Mouse (Mus musculus): ENCODE data around the gene Cd2. TPM values are rescaled to one million over a fixed set of nuclear protein-coding genes. Genes with fewer than 3 reads are reported as not detected.

Cd2 gene
- polyA plus RNA-seq, 1 experiment from 2014 or later = 0.31 TPM

DNA sequence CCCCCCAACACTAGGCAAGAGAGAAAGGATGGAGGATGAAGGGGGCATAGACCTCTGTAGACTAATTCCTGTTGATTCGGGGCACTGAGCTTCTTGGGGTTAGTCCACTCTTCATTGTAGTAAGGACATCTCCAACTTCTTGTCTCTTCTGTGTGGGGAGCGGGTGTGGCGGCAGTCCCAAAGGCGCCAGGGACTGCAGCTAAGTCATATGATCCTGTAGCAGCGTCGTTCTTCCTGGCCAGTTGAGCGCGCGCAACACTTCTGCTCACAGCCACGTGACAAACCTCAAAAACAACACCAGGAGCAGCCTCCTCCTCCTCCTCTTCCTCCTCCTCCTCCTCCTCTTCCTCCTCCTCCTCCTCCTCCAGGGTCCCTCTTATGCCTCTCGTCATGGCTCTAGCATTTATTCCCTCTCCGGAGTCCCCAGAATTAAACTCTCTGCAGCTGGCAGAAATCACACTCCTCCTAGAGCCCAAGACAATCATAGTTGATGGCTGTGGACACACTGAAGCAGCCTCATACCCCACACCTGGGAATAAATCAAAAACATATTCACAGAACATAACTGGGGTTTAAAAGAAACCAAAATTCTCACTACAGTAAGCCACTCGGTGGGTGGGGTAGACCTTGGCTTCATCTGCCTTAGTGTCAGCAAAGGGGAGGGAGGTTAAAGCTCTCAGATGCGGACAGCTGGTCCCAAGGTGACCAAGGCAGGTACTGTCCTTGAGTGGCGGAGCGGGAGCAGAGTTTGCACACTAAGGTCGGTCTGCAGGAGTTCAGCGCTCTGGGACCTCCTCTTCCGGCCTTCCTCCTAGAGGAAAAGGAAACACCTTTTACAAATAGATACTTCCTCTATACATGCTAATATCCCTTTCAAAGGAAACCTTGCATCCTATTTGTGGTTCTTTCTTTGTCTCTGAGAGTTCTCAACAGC is 3.1 kb upstream of the Cd2 start:
- Histone ChIP-seq H3K9me3 (replicated peaks) (no peaks in the 10 kb centered on the region), H3K27me3 (no peaks in the 10 kb centered on the region), H3K27ac (no peak overlapping the region), H3K9ac (no peak overlapping the region), H3K4me3 (no peak overlapping the region), H3K4me1 (replicated peaks) (peaks cover 9% of the 10 kb centered on the region), H3K36me3 (no peaks in the 10 kb centered on the region), H3K4me2 (no peak overlapping the region)
- no peak for ATAC-seq (replicated peaks; ENCODE audit: insufficient number of reproducible peaks, insufficient read depth, low FRiP score, low read depth)
- 75% methylated on average over 19 of the region's 19 CpGs for WGBS

DNA sequence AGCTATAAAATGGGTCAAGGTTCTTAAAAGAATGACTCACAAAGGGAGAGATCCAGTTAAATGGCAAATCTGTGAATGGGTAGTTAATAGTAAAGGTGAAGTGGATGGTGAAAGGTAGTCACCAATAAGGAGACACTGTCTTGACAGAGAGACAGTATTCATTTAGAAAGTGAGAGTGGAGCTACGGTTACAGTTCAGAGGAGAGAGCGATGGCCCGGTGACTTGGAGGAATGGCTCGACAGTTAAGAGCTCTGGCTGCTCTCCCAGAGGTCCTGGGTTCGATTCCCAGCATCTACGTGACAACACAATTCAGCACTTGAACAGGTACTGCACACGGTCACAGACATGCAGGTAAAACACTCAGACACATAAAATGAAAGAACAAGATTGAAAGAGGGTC is 2.3 kb upstream of the Cd2 start:
- no peak overlapping the region for H3K4me3 ChIP-seq
- H3K27ac ChIP-seq = no peak overlapping the region
- no peaks in the 10 kb centered on the region for H3K27me3 ChIP-seq
- no peaks in the 10 kb centered on the region for H3K36me3 ChIP-seq
- H3K4me2 ChIP-seq = no peak overlapping the region
- ATAC-seq (replicated peaks; ENCODE audit: insufficient number of reproducible peaks, insufficient read depth, low FRiP score, low read depth) = no peak
- peaks cover 3% of the 10 kb centered on the region for H3K4me1 ChIP-seq (replicated peaks)
- no peaks in the 10 kb centered on the region for H3K9me3 ChIP-seq (replicated peaks)
- WGBS = 80% methylated on average over 7 of the region's 7 CpGs
- H3K9ac ChIP-seq = no peak overlapping the region

DNA sequence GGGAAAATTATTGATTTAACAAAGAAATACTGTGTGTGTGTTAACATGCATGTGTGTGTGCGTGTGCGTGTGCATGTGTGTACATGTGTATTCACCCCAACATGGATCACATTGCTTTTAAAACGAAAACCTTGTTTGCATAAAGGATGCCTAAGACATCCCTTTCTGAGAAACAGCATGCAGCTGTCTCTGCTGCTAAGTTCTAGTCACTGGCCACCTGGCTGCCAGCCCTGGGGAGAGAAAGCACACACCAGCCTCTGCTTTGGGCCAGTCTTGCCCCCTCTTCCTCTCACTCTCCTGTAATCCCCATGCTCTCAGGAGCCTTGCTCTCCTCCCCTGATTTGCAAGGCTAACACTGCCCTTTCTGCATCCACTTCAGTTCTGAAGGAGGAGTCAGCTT is 1.7 kb upstream of the Cd2 start:
- H3K27ac ChIP-seq = no peak overlapping the region
- no peaks in the 10 kb centered on the region for H3K36me3 ChIP-seq
- no peak overlapping the region for H3K9ac ChIP-seq
- no peaks in the 10 kb centered on the region for H3K9me3 ChIP-seq (replicated peaks)
- H3K4me3 ChIP-seq = no peak overlapping the region
- no peak overlapping the region for H3K4me2 ChIP-seq
- no peak for ATAC-seq (replicated peaks; ENCODE audit: insufficient number of reproducible peaks, insufficient read depth, low FRiP score, low read depth)
- WGBS = 81% methylated on average over 3 of the region's 3 CpGs
- no peaks in the 10 kb centered on the region for H3K27me3 ChIP-seq
- H3K4me1 ChIP-seq (replicated peaks) = no peaks in the 10 kb centered on the region

DNA sequence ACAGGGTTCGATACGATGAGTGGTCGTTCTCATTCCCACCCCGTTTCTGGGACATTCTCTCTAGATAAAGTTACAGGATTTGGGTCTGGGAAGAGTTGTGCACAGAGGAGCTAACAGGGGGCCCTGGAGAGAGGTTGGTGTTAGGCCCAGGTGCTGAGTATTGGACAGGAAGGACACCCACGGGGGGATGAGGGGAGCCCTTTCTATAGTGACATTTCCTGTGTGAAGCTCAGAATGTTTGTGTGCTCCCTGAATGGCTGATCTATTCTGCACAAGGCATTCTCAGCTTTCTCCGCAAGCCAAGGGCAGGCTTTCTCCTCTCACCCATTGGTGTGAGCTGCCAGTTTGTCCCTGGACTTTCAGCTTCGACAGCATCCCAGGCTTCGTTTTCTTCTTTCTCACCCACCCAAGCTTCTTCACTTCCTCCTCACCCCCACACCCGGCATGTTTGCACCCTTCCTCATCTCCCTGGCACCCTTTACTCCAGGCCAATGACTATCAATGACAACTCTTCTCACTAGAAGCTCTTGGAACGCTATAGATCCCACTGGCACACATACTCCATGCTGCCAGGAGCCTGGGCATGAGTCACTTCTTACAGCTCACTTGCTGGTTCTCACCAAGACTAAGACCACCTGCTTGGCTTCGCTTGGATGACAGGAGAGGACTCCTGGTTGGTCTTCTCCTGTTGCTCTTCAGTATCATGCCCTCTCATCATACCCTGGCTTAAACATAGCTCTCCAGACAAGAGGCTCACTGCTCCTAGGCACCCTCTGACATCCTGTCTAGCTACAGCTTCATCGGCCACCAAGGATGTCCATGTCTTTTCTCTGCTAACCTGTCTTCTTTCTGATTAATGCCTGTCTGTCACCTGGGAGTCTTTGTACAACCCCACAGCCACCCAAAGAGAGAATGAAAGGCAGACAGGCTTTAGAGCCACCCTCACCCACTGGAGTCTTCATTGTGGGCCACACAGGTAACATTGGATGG is 1.1 kb downstream of the Cd2 start:
- Histone ChIP-seq H3K4me1 (replicated peaks) (no peaks in the 10 kb centered on the region), H3K27me3 (no peaks in the 10 kb centered on the region), H3K27ac (no peak overlapping the region), H3K4me3 (no peak overlapping the region), H3K9me3 (replicated peaks) (no peaks in the 10 kb centered on the region), H3K4me2 (no peak overlapping the region), H3K36me3 (no peaks in the 10 kb centered on the region), H3K9ac (no peak overlapping the region)
- ATAC-seq (replicated peaks; ENCODE audit: insufficient number of reproducible peaks, insufficient read depth, low FRiP score, low read depth) = no peak
- WGBS = 81% methylated on average over 12 of the region's 12 CpGs

DNA sequence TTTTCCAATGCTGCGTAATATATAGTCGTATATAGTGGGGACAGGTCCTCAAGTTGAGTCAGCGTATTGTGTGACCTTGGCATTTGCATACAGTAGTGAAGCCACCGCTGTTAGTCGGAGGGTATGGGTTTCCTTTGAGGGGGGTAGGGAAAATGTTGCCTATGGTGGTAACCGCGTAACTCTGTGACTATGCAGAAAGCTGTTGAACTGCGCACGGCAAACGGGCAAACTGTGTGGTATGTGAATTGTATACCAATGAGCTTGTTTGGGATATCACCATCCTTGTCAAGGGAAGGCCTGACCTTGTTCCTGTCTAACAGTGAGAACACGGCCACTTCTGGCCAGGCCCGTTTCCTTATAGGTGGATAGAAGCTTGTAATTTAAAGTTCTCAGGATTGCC is 1.9 kb downstream of the Cd2 start:
- Histone ChIP-seq H3K9me3 (replicated peaks) (no peaks in the 10 kb centered on the region), H3K9ac (no peak overlapping the region), H3K27me3 (no peaks in the 10 kb centered on the region), H3K36me3 (no peaks in the 10 kb centered on the region), H3K4me2 (no peak overlapping the region), H3K4me3 (no peak overlapping the region), H3K4me1 (replicated peaks) (peaks cover 5% of the 10 kb centered on the region), H3K27ac (no peak overlapping the region)
- WGBS = 93% methylated on average over 12 of the region's 12 CpGs
- no peak for ATAC-seq (replicated peaks; ENCODE audit: insufficient number of reproducible peaks, insufficient read depth, low FRiP score, low read depth)

DNA sequence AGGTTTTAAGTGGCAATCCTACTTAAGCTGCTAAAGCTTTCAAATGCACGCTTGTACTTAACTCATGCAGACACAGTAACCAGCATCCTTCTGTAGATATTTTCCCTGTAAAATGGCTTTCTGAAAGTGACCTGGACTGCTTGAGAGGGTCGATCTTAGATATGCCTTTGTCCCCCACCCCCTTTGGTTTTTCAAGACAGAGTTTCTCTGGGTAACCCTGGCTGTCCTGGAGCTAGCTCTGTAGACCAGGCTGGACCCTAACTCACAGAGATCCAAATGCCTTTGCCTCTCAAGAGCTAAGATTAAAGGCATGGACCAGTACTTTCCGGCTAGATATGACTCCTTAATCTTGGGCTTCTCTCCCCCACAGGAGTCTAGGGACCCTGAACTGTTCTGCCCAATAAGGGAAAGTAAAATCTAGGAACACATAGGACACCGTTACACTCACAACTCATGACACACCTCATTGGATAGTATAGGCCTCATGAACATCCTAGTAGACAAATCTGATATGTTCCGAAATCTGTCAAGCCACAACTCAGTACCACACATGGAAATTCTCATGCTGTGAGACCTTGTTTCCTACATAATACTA is 2.6 kb downstream of the Cd2 start:
- no peak overlapping the region for H3K27ac ChIP-seq
- 79% methylated on average over 5 of the region's 5 CpGs for WGBS
- peaks cover 10% of the 10 kb centered on the region for H3K4me1 ChIP-seq (replicated peaks)
- no peak overlapping the region for H3K4me3 ChIP-seq
- ATAC-seq (replicated peaks; ENCODE audit: insufficient number of reproducible peaks, insufficient read depth, low FRiP score, low read depth) = no peak
- no peak overlapping the region for H3K4me2 ChIP-seq
- no peaks in the 10 kb centered on the region for H3K36me3 ChIP-seq
- no peaks in the 10 kb centered on the region for H3K27me3 ChIP-seq
- no peaks in the 10 kb centered on the region for H3K9me3 ChIP-seq (replicated peaks)
- no peak overlapping the region for H3K9ac ChIP-seq

DNA sequence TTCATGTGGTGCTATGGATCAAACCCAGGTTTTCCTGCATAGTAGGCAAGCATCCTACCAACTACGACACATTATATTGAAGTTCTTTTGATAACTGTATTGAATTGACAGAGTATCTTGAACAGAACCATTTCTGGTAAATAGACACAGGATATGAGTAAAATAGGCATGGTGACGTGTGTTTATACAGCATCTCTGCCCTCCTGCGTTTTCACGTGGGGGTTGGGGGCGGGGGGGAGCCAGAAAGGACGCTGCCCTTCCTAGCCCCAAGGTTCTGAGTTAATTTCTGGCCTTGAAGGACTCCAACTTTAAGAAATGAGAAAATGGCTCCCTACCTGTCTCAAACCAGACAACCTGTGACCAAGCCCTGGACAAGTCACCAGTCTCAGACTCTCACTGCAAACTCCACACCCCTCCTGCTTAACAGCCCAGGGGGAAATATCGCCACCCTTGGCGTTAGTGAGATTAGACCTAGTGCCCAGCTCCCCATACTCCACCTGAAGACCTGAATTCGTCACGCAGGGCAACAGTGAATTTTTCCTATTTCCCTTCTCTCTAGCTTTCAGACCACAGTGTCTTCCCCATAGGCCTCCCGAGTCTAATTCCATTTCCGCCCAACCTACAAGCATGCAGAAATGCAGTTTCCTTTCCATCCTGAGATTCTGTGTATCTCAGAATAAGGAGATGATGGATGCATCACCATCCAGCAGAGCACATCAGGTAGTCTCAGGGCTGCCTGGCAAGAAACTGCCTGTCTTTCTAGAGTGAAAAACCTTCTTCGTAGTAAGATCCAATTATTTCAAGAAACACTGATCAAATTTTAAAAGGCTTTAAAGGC is 3.7 kb downstream of the Cd2 start:
- Histone ChIP-seq H3K36me3 (no peaks in the 10 kb centered on the region), H3K27me3 (no peaks in the 10 kb centered on the region), H3K4me2 (no peak overlapping the region), H3K9ac (no peak overlapping the region), H3K27ac (no peak overlapping the region), H3K9me3 (replicated peaks) (no peaks in the 10 kb centered on the region), H3K4me1 (replicated peaks) (peaks cover 10% of the 10 kb centered on the region), H3K4me3 (no peak overlapping the region)
- no peak for ATAC-seq (replicated peaks; ENCODE audit: insufficient number of reproducible peaks, insufficient read depth, low FRiP score, low read depth)
- 80% methylated on average over 13 of the region's 13 CpGs for WGBS

DNA sequence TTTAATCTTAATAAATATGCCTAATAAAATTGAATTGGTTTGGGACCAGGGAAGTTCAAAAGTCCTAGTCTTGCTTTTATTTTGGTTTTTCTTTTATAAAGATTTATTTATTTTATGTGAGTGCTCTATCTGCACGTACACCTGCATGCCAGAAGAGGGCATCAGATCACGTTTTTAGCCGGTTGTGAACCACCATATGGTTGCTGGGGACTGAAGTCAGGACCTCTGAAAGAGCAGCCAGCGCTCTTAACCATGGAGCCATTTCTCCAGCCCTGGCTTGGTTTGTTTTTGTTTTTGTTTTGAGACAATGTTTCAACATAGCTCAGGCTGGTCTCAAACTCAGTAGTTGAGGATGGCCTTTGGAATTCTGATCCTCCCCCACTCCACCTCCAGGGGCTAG is 4.3 kb downstream of the Cd2 start:
- H3K27ac ChIP-seq = no peak overlapping the region
- H3K9me3 ChIP-seq (replicated peaks) = no peaks in the 10 kb centered on the region
- ATAC-seq (replicated peaks; ENCODE audit: insufficient number of reproducible peaks, insufficient read depth, low FRiP score, low read depth) = no peak
- 80% methylated on average over 4 of the region's 4 CpGs for WGBS
- H3K4me2 ChIP-seq = no peak overlapping the region
- H3K36me3 ChIP-seq = no peaks in the 10 kb centered on the region
- H3K4me1 ChIP-seq (replicated peaks) = peaks cover 10% of the 10 kb centered on the region
- no peak overlapping the region for H3K4me3 ChIP-seq
- H3K9ac ChIP-seq = no peak overlapping the region
- H3K27me3 ChIP-seq = no peaks in the 10 kb centered on the region

DNA sequence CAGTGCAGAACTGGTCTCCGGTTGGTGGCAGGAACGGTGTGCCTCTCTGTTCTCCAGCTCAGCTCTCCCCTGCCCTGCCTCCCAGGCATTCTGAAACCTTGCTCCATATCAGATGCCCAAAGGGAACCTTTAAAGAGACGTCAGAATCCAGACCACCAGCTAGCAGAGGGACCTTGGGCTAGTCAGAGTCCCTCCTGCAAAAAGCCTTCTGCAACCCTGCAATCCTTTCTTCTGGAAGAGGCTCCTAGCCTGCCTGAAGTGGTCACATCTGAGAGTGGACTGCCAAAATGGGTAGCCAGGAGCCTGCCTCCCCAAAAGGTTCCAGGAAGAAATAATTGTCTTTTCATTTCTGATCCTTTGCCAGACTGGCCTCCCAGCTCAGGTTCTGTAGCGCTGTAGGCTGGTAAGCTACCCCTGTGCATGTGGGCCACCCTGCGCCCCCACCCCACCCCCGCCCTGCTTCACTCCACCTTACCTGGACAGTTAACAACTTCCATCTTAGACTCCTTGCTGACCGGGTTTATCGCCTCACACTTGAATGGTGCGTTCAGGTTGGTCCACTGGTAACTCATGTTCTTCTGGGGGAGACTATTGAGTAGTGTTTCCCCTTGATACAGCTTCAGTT is 5.1 kb downstream of the Cd2 start:
- Histone ChIP-seq H3K4me2 (no peak overlapping the region), H3K4me3 (no peak overlapping the region), H3K36me3 (no peaks in the 10 kb centered on the region), H3K9me3 (replicated peaks) (no peaks in the 10 kb centered on the region), H3K27ac (no peak overlapping the region), H3K9ac (no peak overlapping the region), H3K4me1 (replicated peaks) (peaks cover 10% of the 10 kb centered on the region), H3K27me3 (no peaks in the 10 kb centered on the region)
- no peak for ATAC-seq (replicated peaks; ENCODE audit: insufficient number of reproducible peaks, insufficient read depth, low FRiP score, low read depth)
- 84% methylated on average over 9 of the region's 9 CpGs for WGBS

DNA sequence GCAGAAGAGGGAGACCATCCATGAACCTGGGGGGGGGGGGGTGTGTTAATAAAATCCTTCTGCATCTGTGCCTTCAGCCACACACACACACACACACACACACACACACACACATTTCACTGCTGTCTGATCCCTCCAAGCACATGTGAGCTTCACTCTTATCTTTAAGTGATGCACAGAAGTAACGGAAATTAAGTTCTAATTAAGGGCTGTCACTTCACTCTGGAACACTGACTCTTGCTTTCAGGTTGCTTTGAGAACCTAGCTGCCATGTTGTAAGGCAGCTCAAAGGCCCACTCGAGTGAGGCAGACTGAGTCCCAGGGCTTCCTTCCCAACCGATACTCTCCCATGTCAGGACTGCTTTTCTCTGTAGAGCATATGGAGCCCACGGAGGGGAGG is 5.9 kb downstream of the Cd2 start:
- Histone ChIP-seq H3K4me3 (no peak overlapping the region), H3K36me3 (no peaks in the 10 kb centered on the region), H3K9ac (no peak overlapping the region), H3K27ac (no peak overlapping the region), H3K9me3 (replicated peaks) (no peaks in the 10 kb centered on the region), H3K27me3 (no peaks in the 10 kb centered on the region), H3K4me2 (no peak overlapping the region), H3K4me1 (replicated peaks) (peaks cover 10% of the 10 kb centered on the region)
- ATAC-seq (replicated peaks; ENCODE audit: insufficient number of reproducible peaks, insufficient read depth, low FRiP score, low read depth) = no peak
- WGBS = 61% methylated on average over 4 of the region's 4 CpGs
